Mouse (Mus musculus): Measurements from ENCODE around the gene Gas2l2.

- TF ChIP-seq CTCF (IDR thresholded peaks at IDR 0.05; ENCODE audit: low read depth, low read length) (no peak), POLR2A (IDR thresholded peaks at IDR 0.05; ENCODE audit: insufficient read depth, low read length) (no peak)
Measured at GRCm38 (mm10) chr11:83379745-83380341, 49.4 kb downstream of the Gas2l2 start.
